Mouse (Mus musculus): ENCODE measurements around the gene Psors1c2.

DNA sequence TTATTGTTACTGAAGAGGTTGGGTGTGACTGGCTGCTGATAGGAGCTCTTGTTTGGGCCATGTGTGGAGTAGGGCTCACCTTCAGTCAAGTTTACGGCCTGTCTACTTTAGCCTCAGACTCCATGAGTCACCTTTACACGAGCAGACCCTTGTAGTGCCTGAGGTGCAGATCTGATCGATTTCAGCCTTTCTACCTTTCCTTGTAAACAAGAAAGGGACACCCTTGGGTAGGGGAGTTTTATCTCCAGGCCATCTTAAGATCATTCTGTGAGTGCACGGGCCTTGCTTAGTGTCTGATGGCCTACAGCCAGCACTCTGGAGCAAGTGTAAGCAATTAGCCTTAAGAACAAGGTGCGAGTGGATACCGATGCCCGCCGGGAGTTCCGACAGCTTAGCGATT is 26.1 kb upstream of the Psors1c2 start:
- no peak for TF ChIP-seq CTCF (IDR thresholded peaks at IDR 0.05; ENCODE audit: extremely low read depth, insufficient read length, insufficient replicate concordance, low read depth, low read length)
- no peak for TF ChIP-seq POLR2A (IDR thresholded peaks at IDR 0.05; ENCODE audit: low read depth, low read length)
